Mouse (Mus musculus) bone marrow macrophage, adult 2 months (primary cell): Measurements from ENCODE around the gene Srek1.

Experiments used
- CTCF ChIP-seq: IDR thresholded peaks from 2 replicates; pipeline ENCODE4 v1.5.1; 2012; ENCODE audit warnings: low read depth, mild to moderate bottlenecking, low read length, moderate library complexity
- POLR2A ChIP-seq: IDR thresholded peaks from 2 replicates; pipeline ENCODE4 v1.6.1; 2012; ENCODE audit warnings: mild to moderate bottlenecking, low read depth, low read length, borderline replicate concordance

DNA sequence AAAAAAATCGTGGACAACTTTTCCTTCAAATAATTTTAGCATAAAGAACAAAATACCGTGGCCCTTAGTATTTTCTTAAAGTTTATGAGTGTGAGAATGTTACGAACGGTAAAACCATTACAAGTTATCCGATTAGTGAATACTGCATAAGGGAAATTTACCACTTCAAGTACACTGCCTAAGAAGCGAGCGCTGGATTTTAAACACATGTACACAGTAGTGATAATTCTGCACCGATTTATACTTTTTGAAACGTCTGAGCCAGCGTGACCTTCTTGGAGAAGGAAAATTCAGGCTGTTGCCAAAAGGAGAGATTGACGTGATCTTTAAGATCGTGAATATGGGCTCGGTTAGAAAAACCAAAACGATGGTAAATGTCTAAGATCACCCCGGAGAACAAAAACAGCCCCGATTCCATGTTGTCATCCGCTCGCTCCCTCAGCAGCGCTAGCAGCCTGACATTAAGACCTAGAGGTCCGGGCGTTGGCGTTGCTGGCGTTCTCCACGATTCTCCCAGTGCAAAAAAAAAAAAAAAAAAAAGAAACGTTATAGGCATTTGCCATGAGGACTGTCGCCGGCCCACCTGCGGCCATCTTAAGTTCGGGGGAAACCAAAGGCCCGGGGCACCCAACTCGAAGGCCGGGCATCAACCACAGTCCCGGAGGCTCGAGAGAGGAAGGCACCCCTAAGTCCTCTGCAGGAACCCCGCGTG is 845 bp downstream of the Srek1 start:
- TF ChIP-seq CTCF (no peak), POLR2A (no peak)
